Mouse (Mus musculus) lung, postnatal 25 days (tissue): Measurements from ENCODE around the gene H2-K1.
A peak's percentile ranks its signal among the peaks of the same experiment; 100 is the strongest.

Source experiments
- DNase-seq: peaks from one replicate; pipeline ENCODE4 v3.0.0; 2022; ENCODE audit warnings: low spot score

H2-K1 gene

GRCm38 (mm10) chr17:34000150-34000537 lies at the start of gene H2-K1:
TSS of gene H2-K1 (minus strand) at chr17:34000347.
- DNase-seq = peak; percentile 98

- DNase-seq = no peak
These were observed 47.4 kb upstream of the H2-K1 start for GRCm38 (mm10) chr17:34047404-34048050.

DNA sequence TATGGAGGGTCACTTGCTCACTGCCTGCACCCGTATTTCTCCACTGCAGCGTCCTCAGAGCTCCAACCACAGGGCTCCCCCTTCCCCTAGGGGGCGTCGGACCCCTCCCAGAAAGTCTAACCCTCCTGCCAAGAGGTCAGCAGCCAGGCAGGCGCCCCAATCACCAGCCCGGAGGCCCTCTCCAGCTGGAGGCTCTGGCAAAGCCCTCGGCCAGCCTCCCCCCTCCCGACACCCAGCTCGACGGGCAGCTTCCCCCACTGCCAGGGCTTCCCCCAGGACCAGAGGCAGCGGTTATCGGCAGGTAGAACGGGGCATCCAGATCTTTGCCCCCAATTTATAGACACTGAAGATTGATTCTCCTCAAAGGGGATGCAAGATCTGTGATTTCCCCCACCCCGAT lies 45.8 kb upstream of the H2-K1 start:
- DNase-seq = no peak

DNA sequence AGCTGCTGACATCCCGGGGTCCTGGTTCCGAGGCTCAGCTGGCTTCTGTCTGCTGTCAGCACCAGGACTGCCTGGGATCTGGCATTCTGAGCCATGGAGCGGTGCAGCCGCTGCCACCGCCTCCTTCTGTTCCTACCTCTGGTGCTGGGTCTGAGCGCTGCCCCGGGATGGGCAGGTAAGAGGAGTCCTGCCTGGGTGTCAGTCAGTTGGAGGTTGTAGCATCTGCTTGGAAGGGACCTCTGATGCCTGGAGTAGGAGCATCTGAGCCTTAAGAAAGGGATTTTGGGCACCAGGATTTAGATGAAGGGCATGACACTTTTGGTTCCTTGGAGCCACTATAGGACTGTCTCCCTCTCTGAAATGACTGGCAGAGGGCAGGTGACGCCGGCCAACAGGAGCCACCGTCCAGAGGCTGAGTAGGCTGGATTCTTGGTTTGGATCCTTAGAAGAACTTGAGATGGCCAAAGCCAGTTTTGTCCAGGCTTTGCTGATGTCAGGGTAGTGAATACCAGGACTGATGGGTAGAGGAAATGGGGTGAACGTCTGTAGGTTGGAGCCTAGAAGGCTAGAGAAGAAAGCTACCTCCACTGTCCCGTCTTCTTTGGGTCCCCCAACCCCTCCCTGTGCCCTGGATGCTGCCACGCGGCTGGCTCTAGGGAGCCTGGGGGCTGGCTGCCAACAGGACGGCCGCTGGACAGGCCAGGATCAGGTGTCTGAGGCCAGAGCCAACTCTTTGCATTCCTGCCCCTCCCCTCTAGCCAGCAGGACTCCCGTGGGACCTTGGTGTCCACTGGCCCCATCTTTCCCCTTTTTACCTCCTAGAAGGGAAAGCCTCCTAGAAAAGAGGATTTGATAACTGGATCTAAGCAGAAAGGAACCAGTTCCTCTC lies 39.7 kb upstream of the H2-K1 start:
- no peak for DNase-seq

DNA sequence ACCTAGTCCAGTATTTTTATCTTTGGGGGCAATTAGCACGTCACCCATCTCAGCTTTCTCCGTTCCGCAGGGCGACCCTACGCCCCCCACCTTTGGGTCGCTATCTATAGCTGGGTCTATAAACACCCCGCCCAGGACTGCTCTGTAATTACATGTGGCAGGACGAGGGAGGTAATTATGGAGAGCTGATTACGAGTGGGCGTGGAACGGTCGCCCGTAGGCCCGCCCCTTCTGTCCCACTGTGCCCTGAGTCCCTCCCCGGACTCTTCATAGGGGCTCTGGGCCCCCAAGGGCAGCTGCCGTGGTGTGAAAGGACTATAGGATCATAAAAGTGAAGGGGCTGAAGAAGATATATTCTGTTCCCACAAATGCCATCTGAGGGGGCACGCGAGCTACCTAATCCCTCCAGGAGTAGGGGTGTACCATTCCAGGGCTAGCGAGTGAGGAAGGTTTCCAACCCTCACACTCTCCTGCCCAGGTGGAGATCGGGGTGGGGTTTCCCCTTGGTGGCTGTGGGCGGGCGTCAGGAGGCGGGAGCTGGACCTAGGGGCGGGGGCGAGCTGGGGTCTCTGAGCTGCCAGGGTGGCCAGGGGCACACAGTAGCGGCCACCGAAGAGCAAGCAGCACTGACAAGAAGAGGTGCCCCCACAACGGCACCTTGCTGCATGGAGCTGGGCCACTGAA lies 38.9 kb upstream of the H2-K1 start, which contains the start of gene Col11a2:
Gene Col11a2 (plus strand): TSS at position 560 of the 684 bp plus-strand sequence.
- DNase-seq = no peak

- DNase-seq = no peak
These were observed 38.3 kb upstream of the H2-K1 start for GRCm38 (mm10) chr17:34038440-34038839.

DNA sequence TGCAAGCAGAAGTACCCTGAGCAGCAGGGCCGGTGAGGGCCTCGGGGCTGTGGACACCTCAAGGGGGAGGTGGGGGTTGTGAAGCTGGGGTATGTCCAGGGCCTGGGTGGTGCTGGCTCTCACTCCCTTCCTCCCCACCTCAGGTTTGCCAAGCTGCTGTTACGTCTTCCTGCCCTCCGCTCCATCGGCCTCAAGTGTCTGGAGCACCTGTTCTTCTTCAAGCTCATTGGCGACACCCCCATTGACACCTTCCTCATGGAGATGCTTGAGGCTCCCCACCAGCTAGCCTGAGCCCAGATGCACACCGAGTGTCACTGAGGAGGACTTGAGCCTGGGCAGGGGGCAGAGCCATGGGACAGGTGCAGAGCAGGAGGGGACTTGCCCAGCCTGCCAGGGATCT lies 37.1 kb upstream of the H2-K1 start:
- no peak for DNase-seq

GRCm38 (mm10) chr17:34036647-34037046 lies 36.5 kb upstream of the H2-K1 start:
- DNase-seq = no peak

DNA sequence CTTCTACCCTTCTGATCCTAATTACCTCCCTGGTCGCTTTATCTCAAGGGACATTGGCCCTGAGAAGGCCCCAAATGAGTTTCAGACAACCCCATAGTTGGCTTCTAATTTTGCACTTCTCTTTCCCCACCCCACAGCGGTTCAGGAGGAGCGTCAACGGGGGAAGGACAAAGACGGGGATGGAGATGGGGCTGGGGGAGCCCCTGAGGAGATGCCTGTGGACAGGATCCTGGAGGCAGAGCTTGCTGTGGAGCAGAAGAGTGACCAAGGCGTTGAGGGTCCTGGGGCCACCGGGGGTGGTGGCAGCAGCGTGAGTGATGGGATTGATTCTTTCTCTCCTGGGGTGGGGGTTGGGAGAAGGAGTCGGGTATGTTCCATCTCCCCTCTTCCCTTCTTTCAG lies 35.4 kb upstream of the H2-K1 start:
- DNase-seq = no peak

GRCm38 (mm10) chr17:34034064-34034463 lies 33.9 kb upstream of the H2-K1 start:
- DNase-seq = peak; percentile 60

- DNase-seq = no peak
These were observed 33.3 kb upstream of the H2-K1 start for GRCm38 (mm10) chr17:34033441-34033840.

DNA sequence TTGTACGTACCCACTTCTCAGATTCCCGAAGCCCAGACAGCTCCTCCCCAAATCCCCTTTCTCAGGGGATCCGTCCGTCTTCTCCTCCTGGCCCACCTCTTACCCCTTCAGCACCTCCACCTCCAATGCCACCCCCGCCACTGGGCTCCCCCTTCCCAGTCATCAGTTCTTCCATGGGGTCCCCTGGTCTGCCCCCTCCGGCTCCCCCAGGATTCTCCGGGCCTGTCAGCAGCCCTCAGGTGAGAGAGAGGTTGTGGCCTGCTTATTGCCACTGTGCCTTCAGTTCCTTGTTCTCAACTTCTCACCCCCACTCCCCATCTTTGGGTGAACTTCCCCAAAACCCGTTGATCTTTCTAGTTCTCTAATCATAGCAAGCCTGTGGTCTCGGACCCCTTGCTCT lies 32.7 kb upstream of the H2-K1 start:
- no peak for DNase-seq

DNA sequence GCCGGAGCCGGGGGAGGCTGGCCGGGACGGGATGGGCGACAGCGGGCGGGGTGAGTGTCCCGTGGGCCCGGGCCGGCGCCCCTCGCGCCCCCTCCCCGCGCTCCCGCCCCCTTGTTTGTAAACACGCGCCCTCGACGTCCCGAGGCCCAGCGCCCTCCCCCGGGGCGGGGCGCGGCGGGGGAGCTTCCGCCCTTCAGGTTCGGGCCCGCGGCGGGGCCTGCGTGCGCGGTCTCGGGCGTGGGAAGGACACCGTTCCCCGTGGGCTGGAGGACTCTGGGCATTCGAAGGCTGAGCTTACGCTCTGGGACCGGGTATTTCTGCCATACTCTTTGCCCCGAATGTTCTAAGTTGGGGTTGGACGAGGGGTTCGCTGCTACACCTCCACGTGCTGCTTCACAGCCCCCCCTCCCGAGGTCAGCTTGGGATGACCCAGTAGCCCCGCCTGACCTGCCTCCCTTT lies 32.1 kb upstream of the H2-K1 start:
- DNase-seq = peak; percentile 62

DNA sequence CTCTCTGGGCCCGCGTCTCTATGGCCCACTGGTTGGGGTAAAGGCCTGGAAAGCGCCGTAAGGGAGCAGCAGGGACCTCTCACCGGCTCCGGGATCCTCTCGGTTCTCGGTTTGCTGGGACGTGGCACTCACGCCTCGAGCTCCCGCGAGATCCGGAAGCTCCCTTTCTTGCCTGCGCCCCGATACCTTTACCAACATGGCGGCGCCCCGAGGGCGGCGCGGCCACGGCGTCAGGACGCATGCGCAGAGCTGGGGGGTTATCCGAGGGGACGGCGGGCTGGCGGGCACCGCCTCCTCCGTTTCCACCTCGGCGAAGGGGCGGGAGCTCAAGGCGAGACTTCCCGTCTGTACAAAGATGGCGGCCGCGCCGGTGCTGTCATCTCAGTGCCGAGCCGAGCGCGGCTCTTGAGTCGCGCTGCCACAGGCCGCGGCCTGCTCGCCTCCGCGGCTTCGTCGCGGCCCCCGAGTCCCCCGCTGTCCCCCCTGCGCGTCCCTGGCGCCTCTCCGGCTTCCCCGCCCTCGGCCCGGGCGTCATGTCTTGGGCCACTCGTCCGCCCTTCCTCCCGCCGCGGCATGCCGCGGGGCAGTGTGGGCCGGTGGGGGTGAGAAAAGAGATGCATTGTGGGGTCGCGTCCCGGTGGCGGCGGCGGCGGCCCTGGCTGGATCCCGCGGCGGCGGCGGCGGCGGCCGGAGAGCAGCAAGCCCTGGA lies 31.5 kb upstream of the H2-K1 start, which contains the start of the genes Slc39a7 and Rxrb:
Gene Slc39a7 (minus strand): TSS at position 218 of the 709 bp plus-strand sequence.
Gene Rxrb (plus strand): TSS at position 348 of the 709 bp plus-strand sequence.
- DNase-seq = peak; percentile 98

DNA sequence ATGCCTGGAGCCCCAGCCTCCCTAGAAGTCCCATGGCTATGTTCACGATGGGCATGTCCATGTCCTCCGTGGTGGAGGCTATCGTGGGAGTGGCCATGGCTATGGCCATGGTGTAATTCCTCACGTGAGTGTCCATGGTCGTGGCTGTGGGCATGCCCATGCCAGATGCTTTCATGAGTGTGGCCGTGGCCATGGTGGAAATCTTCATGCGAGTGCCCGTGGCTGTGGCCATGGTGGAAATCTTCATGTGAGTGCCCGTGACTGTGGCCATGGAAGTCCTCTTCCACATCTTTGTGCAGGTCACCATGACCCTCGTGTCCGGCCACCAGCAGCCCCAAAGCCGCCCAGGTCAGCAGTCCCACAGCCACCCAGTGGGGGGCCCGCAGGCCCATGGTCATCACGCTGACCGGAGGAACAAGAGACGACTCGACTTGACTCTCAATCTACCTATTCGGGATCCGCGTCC lies 30.7 kb upstream of the H2-K1 start:
- no peak for DNase-seq

GRCm38 (mm10) chr17:34029890-34030595 lies 29.9 kb upstream of the H2-K1 start:
- DNase-seq = no peak

GRCm38 (mm10) chr17:34029150-34029889 lies 29.2 kb upstream of the H2-K1 start:
- no peak for DNase-seq

DNA sequence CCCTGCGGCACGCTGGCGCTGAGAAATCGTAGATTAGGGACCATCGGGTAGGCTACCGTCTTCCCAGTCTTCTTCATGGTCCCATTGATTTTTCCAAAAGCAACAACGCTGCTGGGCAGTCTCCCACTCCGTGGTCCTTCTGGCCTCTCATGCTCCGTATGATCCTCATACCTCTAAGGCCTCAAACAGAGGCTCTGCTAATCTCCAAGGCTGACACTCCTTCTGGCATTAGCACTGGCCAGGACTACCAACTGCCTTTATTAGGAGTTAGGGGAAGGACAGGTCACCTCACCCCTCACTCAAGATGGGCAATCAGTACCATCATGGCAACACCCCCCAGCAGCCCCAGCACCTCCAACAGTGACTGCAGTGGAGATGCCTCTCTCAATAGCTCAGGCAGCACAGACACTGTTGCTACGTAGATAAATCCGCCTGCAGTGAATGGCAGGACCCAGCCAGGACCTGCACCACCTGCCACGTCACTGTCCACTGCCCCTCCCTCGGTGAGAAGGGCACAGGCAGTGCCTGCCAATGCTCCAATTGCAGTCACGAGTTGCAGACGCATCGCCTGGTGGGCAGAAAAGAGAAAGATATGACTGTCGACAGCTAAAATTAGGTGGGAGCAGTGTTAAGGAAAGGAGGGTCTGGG lies 28.5 kb upstream of the H2-K1 start:
- no peak for DNase-seq

GRCm38 (mm10) chr17:34027656-34028223 lies 27.6 kb upstream of the H2-K1 start, which contains the start of gene H2-Ke6:
TSS of gene H2-Ke6 (minus strand) at chr17:34028060.
- DNase-seq = peak; percentile 93
